Mouse (Mus musculus) hindbrain, postnatal 0 days (tissue): ENCODE measurements at regions not wholly inside any gene's neighbourhood (a gene's known extent, or its start where the extent isn't known, plus 50 kb on each side); places are given as distances from the start of the nearest gene placed in this dataset.

Source experiments
- ATAC-seq: fragments of 200-750 bp; cut with Nextera tagmentation; 2 replicates; pipeline ENCODE4 v1.8.0; 2017; ENCODE audit warnings: mild to moderate bottlenecking, moderate TSS enrichment, moderate library complexity
- DNase-seq: peaks from one replicate; pipeline ENCODE4 v3.0.0-alpha.2; 2015; ENCODE audit warnings: low spot score
- H3K27ac ChIP-seq: fragments of 300-500 bp; sonication (generic); 2 replicates; pipeline ENCODE4 v1.5.1; 2014; ENCODE audit warnings: mild to moderate bottlenecking
- H3K27me3 ChIP-seq: fragments of 300-500 bp; sonication (generic); 2 replicates; pipeline ENCODE4 v1.6.1; 2014; ENCODE audit warnings: low read length, mixed read lengths; ENCODE audit not compliant: insufficient read depth
- H3K36me3 ChIP-seq: fragments of 300-500 bp; sonication (generic); 2 replicates; pipeline ENCODE4 v1.6.1; 2014; ENCODE audit warnings: low read length, mixed read lengths; ENCODE audit not compliant: insufficient read depth
- H3K4me1 ChIP-seq: fragments of 300-500 bp; sonication (generic); 2 replicates; pipeline ENCODE4 v1.6.1; 2014; ENCODE audit warnings: antibody characterized with exemption, low read length, mixed read lengths; ENCODE audit not compliant: insufficient read depth
- H3K4me2 ChIP-seq: fragments of 300-500 bp; sonication (generic); 2 replicates; pipeline ENCODE4 v1.6.1; 2014; ENCODE audit warnings: low read depth, mild to moderate bottlenecking, low read length, moderate library complexity, mixed read lengths
- H3K4me3 ChIP-seq: fragments of 300-500 bp; sonication (generic); 2 replicates; pipeline ENCODE4 v1.5.1; 2014; ENCODE audit warnings: low read length
- H3K9ac ChIP-seq: fragments of 300-500 bp; sonication (generic); replicated peaks from 2 replicates; pipeline ENCODE4 v1.6.1; 2014; ENCODE audit warnings: mild to moderate bottlenecking, low read length, moderate library complexity, mixed read lengths
- H3K9me3 ChIP-seq: fragments of 300-500 bp; sonication (generic); 2 replicates; pipeline ENCODE4 v1.6.1; 2016; ENCODE audit warnings: low read length, mixed read lengths
- CTCF ChIP-seq: IDR thresholded peaks from 2 replicates; pipeline ENCODE4 v1.5.1; 2016; ENCODE audit warnings: antibody characterized with exemption, control low read depth, low read depth
- WGBS: fragments of 180-500 bp; shearing (Covaris S2); extraction: QIAGEN DNeasy Blood & Tissue Kit; methylation state at CpG from one replicate; pipeline ENCODE4 v1.1.7; 2014; 5-methylcytosine and 5-hydroxymethylcytosine counted together

DNA sequence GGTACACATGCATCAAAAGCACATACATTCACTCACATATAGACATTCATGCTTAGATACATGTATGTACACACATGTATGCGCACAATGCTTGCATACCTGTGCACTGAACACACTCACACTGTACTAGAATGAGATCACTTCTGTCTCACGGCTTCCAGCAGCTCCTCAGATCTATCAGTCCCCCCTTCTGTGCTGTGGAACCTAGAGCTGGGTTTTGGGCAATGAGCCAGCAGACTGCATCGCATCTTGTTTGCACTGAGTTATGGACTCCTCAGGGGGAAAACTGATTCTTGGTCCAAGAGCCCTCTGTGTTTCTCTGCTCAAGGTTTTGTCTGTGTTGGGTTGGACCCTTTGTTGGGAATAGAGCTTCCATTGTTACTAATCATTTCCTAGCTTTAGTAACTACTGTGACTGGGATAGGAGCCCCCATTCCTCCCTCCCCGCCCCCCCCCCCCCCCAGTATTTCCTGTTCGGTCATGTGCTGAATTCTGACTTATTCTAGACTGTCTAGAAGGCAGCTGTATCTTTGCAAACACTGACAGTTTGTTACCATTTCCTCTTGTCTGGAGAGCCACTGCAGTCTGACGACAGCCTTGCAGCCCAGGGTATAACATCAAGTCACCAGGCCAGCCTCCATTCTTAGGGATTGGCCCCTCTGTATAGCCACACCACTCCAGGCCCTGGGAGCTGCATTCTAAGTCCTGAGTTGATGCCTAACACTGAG, 101.3 kb downstream of the Tpra1 start:
- Histone ChIP-seq H3K9ac (no peak overlapping the region), H3K27me3 (0 out of 2 replicates have a peak, but pooled peaks cover 3% of the 10 kb centered on the region), H3K4me1 (no peaks in the 10 kb centered on the region), H3K4me3 (no peak overlapping the region), H3K4me2 (no peak overlapping the region), H3K36me3 (no peaks in the 10 kb centered on the region), H3K27ac (no peak overlapping the region), H3K9me3 (no peaks in the 10 kb centered on the region)
- peak; percentile 78 for DNase-seq
- WGBS, result 27% methylated on average over 5 of the region's 6 CpGs
- peak; percentile 56 for ATAC-seq
- TF ChIP-seq CTCF, result no peak

DNA sequence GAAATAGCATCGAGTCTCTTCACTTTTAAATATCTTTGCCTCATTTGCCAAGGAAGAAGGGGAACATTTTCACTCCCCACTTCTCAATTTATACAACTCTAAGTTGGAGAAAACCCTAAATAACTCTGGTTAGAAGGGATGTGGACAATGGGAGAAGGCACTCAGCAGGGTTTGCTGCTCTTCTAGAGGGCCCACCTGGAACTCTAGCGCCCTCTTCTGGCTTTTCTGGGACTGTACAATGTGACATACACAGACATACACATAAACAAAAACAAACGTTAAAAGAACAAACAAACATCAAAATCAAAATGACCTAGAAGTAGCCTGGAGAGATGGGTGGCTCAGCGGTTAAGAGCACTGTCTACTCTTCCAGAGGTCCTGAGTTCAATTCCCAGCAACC, 103.0 kb downstream of the Tpra1 start:
- H3K27me3 ChIP-seq, result no peaks in the 10 kb centered on the region
- DNase-seq (no peak), ATAC-seq (no peak)
- H3K4me3 ChIP-seq, result no peak overlapping the region
- no peak overlapping the region for H3K4me2 ChIP-seq
- H3K27ac ChIP-seq, result no peak overlapping the region
- no peaks in the 10 kb centered on the region for H3K36me3 ChIP-seq
- TF ChIP-seq CTCF, result peak; percentile 33; the same call in 1 of the 2 replicates
- H3K4me1 ChIP-seq, result peaks cover 6% of the 10 kb centered on the region; the same call in 1 of the 2 replicates
- H3K9ac ChIP-seq, result no peak overlapping the region
- H3K9me3 ChIP-seq, result no peaks in the 10 kb centered on the region
- WGBS, result 50% methylated on average over 4 of the region's 4 CpGs

DNA sequence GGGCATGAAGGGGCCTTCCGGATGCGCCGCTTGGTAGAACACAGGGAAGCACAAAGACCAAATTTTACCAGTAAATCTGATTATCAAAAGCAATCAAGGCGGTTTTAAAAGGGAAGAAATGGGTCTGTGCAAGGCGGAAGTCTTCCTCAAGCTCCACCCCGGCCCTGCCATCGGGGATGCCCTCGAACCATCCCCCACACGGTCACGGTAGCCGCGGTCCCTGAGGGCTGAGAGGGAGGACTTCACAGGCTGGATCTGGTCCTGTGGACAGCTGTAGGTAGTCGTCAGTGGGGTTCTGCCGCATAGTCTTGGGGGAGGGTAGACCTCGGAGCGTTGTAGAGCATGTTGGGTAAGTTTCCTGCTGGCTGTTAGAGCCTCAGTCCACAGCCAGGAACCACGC, 104.9 kb downstream of the Tpra1 start:
- DNase-seq, result no peak
- ATAC-seq, result no peak
- Histone ChIP-seq H3K4me3 (no peak overlapping the region), H3K4me1 (peaks cover 6% of the 10 kb centered on the region; the same call in 1 of the 2 replicates), H3K9me3 (no peaks in the 10 kb centered on the region), H3K36me3 (no peaks in the 10 kb centered on the region), H3K27me3 (no peaks in the 10 kb centered on the region), H3K9ac (no peak overlapping the region), H3K27ac (no peak overlapping the region), H3K4me2 (0 out of 2 replicates have a peak overlapping the region, but pooled peaks have one; percentile 25)
- 24% methylated on average over 17 of the region's 17 CpGs for WGBS
- no peak for TF ChIP-seq CTCF

DNA sequence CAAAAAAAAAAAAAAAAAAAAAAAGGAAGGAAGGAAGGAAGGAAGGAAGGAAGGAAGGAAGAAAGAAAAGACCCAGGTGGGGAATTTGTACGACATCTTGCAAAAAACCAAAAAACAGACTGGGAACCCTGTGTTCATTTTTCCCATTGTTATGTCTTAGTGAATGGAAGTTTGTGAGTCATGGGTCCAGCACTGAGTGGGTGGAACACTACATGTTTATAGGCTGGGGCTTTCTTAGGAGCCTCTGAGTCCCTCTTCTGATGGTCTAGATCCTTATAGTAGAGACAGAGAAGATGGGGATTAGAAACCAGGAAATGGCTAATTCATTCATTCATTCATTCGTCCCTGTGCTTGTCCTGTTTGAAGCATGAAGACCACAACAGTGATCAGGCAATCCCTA, 105.5 kb downstream of the Tpra1 start:
- ATAC-seq, result no peak
- no peak for DNase-seq

GRCm38 (mm10) chr6:89008614-89009171, 106.6 kb downstream of the Tpra1 start:
- Histone ChIP-seq H3K4me2 (peak overlapping the region; percentile 45), H3K9ac (0 out of 2 replicates have a peak overlapping the region, but pooled peaks have one; percentile 0)

More for the DNA sequence above, 105.5 kb downstream of the Tpra1 start:
- no peak for TF ChIP-seq CTCF
- no peak overlapping the region for H3K27ac ChIP-seq
- peaks cover 6% of the 10 kb centered on the region; the same call in 1 of the 2 replicates for H3K4me1 ChIP-seq
- no peak overlapping the region for H3K9ac ChIP-seq
- H3K9me3 ChIP-seq, result no peaks in the 10 kb centered on the region
- H3K4me2 ChIP-seq, result no peak overlapping the region
- H3K27me3 ChIP-seq, result no peaks in the 10 kb centered on the region
- no peak overlapping the region for H3K4me3 ChIP-seq
- no peaks in the 10 kb centered on the region for H3K36me3 ChIP-seq
- 81% methylated on average over 2 of the region's 2 CpGs for WGBS

DNA sequence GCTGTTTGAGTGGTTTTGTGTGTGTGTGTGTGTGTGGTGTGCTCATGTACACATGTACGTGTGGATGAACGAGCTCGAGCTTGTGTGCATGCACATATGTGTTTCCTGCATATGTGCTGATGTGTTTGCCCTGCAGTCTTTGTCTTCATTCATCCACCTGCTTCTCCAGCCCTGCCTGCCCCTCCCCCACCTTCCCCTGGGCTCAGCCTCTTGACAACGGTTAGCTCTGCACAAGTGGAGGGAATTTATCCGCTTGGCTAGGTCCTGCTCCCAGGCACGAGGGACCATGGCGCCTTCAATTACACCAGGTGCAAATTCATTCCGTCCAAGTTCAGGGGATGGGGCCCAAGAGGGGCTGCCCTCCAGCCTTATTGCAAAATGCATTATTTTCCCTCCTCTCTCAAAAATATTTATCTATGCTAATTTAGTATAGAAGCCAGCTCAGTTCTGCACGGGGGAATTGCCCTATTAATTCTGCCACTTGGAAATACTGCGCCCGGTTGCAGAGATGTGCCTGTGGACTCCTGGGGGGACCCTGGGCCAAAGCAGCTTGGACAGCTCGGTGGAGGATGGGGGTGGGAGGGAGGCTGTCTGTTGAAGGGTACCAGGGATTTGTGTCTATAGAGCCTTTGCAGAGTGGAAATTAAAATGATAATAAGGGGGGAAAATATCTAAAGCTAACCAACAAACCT, 111.1 kb downstream of the Tpra1 start:
- no peaks in the 10 kb centered on the region for H3K9me3 ChIP-seq
- peaks cover 18% of the 10 kb centered on the region; the same call in 1 of the 2 replicates for H3K4me1 ChIP-seq
- H3K4me2 ChIP-seq, result peak overlapping the region; percentile 14; the same call in 1 of the 2 replicates
- TF ChIP-seq CTCF, result no peak
- peak; percentile 71 for ATAC-seq
- no peaks in the 10 kb centered on the region for H3K27me3 ChIP-seq
- H3K9ac ChIP-seq, result no peak overlapping the region
- peak overlapping the region; percentile 41; the same call in 1 of the 2 replicates for H3K27ac ChIP-seq
- H3K4me3 ChIP-seq, result no peak overlapping the region
- no peaks in the 10 kb centered on the region for H3K36me3 ChIP-seq
- DNase-seq, result peak; percentile 80
- 14% methylated on average over 12 of the region's 12 CpGs for WGBS

More at GRCm38 (mm10) chr6:89008614-89009171, 106.6 kb downstream of the Tpra1 start:
- DNase-seq, result peak; percentile 73
- TF ChIP-seq CTCF, result no peak
- Histone ChIP-seq H3K4me3 (peak overlapping the region; percentile 3; the same call in 1 of the 2 replicates), H3K9me3 (no peaks in the 10 kb centered on the region), H3K27ac (no peak overlapping the region), H3K27me3 (no peaks in the 10 kb centered on the region), H3K4me1 (peaks cover 15% of the 10 kb centered on the region; the same call in 1 of the 2 replicates), H3K36me3 (no peaks in the 10 kb centered on the region)
- ATAC-seq, result peak; percentile 77
- whole genome bisulfite sequencing, result 2% methylated on average over 18 of the region's 18 CpGs
